Mouse (Mus musculus): ENCODE data around the gene Ifi203.
"Not testable (repeated sequence)": the region's sequence is repeated elsewhere in the genome, so short reads cannot be mapped to it uniquely, and the experiment has no call there.

Gene Ifi203

GRCm38 (mm10) chr1:173887026-173887787 lies 55.3 kb downstream of the Ifi203 start:
- not testable (repeated sequence) for DNase-seq (ENCODE audit: low spot score)

- not testable (repeated sequence) for DNase-seq (ENCODE audit: low spot score)
These were observed 62.3 kb downstream of the Ifi203 start for GRCm38 (mm10) chr1:173880004-173880666.

- not testable (repeated sequence) for DNase-seq (ENCODE audit: low spot score)
These were observed 63.1 kb downstream of the Ifi203 start for GRCm38 (mm10) chr1:173879225-173879987.

GRCm38 (mm10) chr1:173878264-173878663 lies 64.2 kb downstream of the Ifi203 start:
- DNase-seq (ENCODE audit: low spot score): not testable (repeated sequence)

- DNase-seq (ENCODE audit: low spot score): not testable (repeated sequence)
These were observed 65.3 kb downstream of the Ifi203 start for GRCm38 (mm10) chr1:173877125-173877524.
